ENCODE assay signal across 15 mouse cellular contexts in the genomic region with DNA sequence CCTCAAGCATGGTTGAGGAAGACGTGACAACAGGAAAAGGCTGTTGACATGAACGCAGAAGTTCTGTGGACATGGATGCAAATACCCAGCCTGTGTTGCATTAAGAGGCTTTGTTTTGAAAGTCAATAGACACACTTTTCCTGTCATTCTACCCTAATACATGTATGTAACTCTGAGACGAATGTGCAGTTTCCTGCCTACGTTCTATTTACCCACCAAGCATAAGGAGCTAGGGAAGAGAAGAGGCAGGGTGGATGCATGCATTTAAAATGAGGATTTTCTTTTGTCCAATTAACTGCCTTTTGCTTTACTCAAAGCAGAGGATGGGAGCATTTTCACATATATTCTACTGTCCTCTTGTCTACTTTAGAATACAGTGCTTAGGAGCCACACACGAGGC.
"Had no signal": no experiment of that assay in that cellular context is flagged by ENCODE, and none has a peak within 500 bp of the region (broad histone marks: within the 10 kb centered on the region; RNA-seq: fewer than 3 reads in every experiment).

No protein-coding gene starts in this region.

- H3K4me3 ChIP-seq: midbrain, embryonic 13.5 days; midbrain, embryonic 15.5 days; myocyte; neural tube, embryonic 13.5 days; neural tube, embryonic 15.5 days had no signal

- DNase-seq: lung, adult 18-20 months; lung, embryonic 14.5 days; lung, postnatal 4 days; right cerebral cortex, postnatal 25 days; right cerebral cortex, postnatal 4 days; spleen, adult 18-20 months; thymus, adult 18-20 months; thymus, postnatal 14 days; thymus, postnatal 36 days had no signal

- H3K9me3 ChIP-seq: midbrain, embryonic 13.5 days; midbrain, embryonic 15.5 days; neural tube, embryonic 13.5 days; neural tube, embryonic 15.5 days had no signal

- H3K27ac ChIP-seq: midbrain, embryonic 13.5 days; midbrain, embryonic 15.5 days; neural tube, embryonic 13.5 days; neural tube, embryonic 15.5 days had no signal

- H3K4me1 ChIP-seq: midbrain, embryonic 13.5 days; midbrain, embryonic 15.5 days; neural tube, embryonic 13.5 days; neural tube, embryonic 15.5 days had no signal

- H3K36me3 ChIP-seq: midbrain, embryonic 13.5 days; midbrain, embryonic 15.5 days; neural tube, embryonic 13.5 days; neural tube, embryonic 15.5 days had no signal

- H3K4me2 ChIP-seq: lung, embryonic 14.5 days; midbrain, embryonic 11.5 days; midbrain, embryonic 13.5 days; midbrain, embryonic 15.5 days; neural tube, embryonic 13.5 days; neural tube, embryonic 15.5 days had no signal

- H3K9ac ChIP-seq: lung, embryonic 14.5 days; midbrain, embryonic 13.5 days; midbrain, embryonic 15.5 days; neural tube, embryonic 13.5 days; neural tube, embryonic 15.5 days had no signal

- ATAC-seq: midbrain, embryonic 13.5 days; midbrain, embryonic 15.5 days had no signal

- H3K27me3 ChIP-seq: midbrain, embryonic 13.5 days; midbrain, embryonic 15.5 days; neural tube, embryonic 13.5 days; neural tube, embryonic 15.5 days had no signal
